Mouse (Mus musculus): ENCODE measurements around the gene Pla2g3. TPM values are rescaled to one million over a fixed set of nuclear protein-coding genes. Genes with fewer than 3 reads are reported as not detected.
A peak's percentile ranks its signal among the peaks of the same experiment; 100 is the strongest.

Pla2g3 gene
- polyA plus RNA-seq, 1 experiment from 2014 or later: 0.36 TPM

GRCm38 (mm10) chr11:3526979-3527738 is 39.1 kb downstream of the Pla2g3 start:
- peak overlapping the region; percentile 52 for H3K27ac ChIP-seq (replicated peaks; ENCODE audit: low read depth, low read length)
- ATAC-seq (ENCODE audit: low read depth) (no peak), DNase-seq (ENCODE audit: low spot score) (no peak)
- no peak overlapping the region for H3K9ac ChIP-seq (ENCODE audit: low read depth, low read length)
- WGBS: 94% methylated on average over 19 of the region's 24 CpGs
- H3K27me3 ChIP-seq (replicated peaks; ENCODE audit: control insufficient read depth, insufficient read depth, low read length): no peaks in the 10 kb centered on the region
- no peak overlapping the region for H3K4me3 ChIP-seq (ENCODE audit: low read depth, low read length)
- no peaks in the 10 kb centered on the region for H3K9me3 ChIP-seq (ENCODE audit: control insufficient read depth, low read length)
- no peak overlapping the region for H3K4me2 ChIP-seq (ENCODE audit: low read depth, low read length)
- H3K36me3 ChIP-seq (ENCODE audit: control insufficient read depth, insufficient read depth, low read length): peaks cover 100% of the 10 kb centered on the region
- H3K4me1 ChIP-seq (ENCODE audit: control insufficient read depth, insufficient read depth, low read length): no peaks in the 10 kb centered on the region

GRCm38 (mm10) chr11:3527766-3528165 is 39.7 kb downstream of the Pla2g3 start:
- Histone ChIP-seq H3K9ac (ENCODE audit: low read depth, low read length) (no peak overlapping the region), H3K4me3 (ENCODE audit: low read depth, low read length) (no peak overlapping the region), H3K27ac (replicated peaks; ENCODE audit: low read depth, low read length) (peak overlapping the region; percentile 52), H3K4me2 (ENCODE audit: low read depth, low read length) (no peak overlapping the region), H3K4me1 (ENCODE audit: control insufficient read depth, insufficient read depth, low read length) (no peaks in the 10 kb centered on the region), H3K27me3 (replicated peaks; ENCODE audit: control insufficient read depth, insufficient read depth, low read length) (no peaks in the 10 kb centered on the region), H3K9me3 (ENCODE audit: control insufficient read depth, low read length) (no peaks in the 10 kb centered on the region), H3K36me3 (ENCODE audit: control insufficient read depth, insufficient read depth, low read length) (peaks cover 100% of the 10 kb centered on the region)
- 90% methylated on average over 8 of the region's 8 CpGs for WGBS
- ATAC-seq (ENCODE audit: low read depth) (no peak; the same call in 1 of the 2 replicates), DNase-seq (ENCODE audit: low spot score) (no peak)

GRCm38 (mm10) chr11:3528208-3528607 is 40.1 kb downstream of the Pla2g3 start:
- DNase-seq (ENCODE audit: low spot score) (no peak), ATAC-seq (ENCODE audit: low read depth) (no peak)
- no peak overlapping the region for H3K4me3 ChIP-seq (ENCODE audit: low read depth, low read length)
- H3K9ac ChIP-seq (ENCODE audit: low read depth, low read length): no peak overlapping the region
- H3K27ac ChIP-seq (replicated peaks; ENCODE audit: low read depth, low read length): no peak overlapping the region
- 81% methylated on average over 6 of the region's 6 CpGs for WGBS
- H3K27me3 ChIP-seq (replicated peaks; ENCODE audit: control insufficient read depth, insufficient read depth, low read length): no peaks in the 10 kb centered on the region
- no peaks in the 10 kb centered on the region for H3K9me3 ChIP-seq (ENCODE audit: control insufficient read depth, low read length)
- H3K4me2 ChIP-seq (ENCODE audit: low read depth, low read length): no peak overlapping the region
- no peaks in the 10 kb centered on the region for H3K4me1 ChIP-seq (ENCODE audit: control insufficient read depth, insufficient read depth, low read length)
- H3K36me3 ChIP-seq (ENCODE audit: control insufficient read depth, insufficient read depth, low read length): peaks cover 100% of the 10 kb centered on the region

- WGBS: 81% methylated on average over 20 of the region's 20 CpGs
Measured at GRCm38 (mm10) chr11:3529476-3530252, 41.6 kb downstream of the Pla2g3 start.

GRCm38 (mm10) chr11:3530731-3531130 is 42.6 kb downstream of the Pla2g3 start:
- WGBS: 97% methylated on average over 3 of the region's 3 CpGs
- H3K4me2 ChIP-seq (ENCODE audit: low read depth, low read length): no peak overlapping the region
- no peaks in the 10 kb centered on the region for H3K27me3 ChIP-seq (replicated peaks; ENCODE audit: control insufficient read depth, insufficient read depth, low read length)
- H3K4me3 ChIP-seq (ENCODE audit: low read depth, low read length): no peak overlapping the region
- ATAC-seq (ENCODE audit: low read depth) (no peak), DNase-seq (ENCODE audit: low spot score) (no peak)
- no peaks in the 10 kb centered on the region for H3K9me3 ChIP-seq (ENCODE audit: control insufficient read depth, low read length)
- H3K27ac ChIP-seq (replicated peaks; ENCODE audit: low read depth, low read length): no peak overlapping the region
- H3K4me1 ChIP-seq (ENCODE audit: control insufficient read depth, insufficient read depth, low read length): no peaks in the 10 kb centered on the region
- H3K36me3 ChIP-seq (ENCODE audit: control insufficient read depth, insufficient read depth, low read length): peaks cover 76% of the 10 kb centered on the region
- H3K9ac ChIP-seq (ENCODE audit: low read depth, low read length): no peak overlapping the region

More at GRCm38 (mm10) chr11:3529476-3530252, 41.6 kb downstream of the Pla2g3 start:
- no peak for DNase-seq (ENCODE audit: low spot score)
- Histone ChIP-seq H3K4me3 (ENCODE audit: low read depth, low read length) (no peak overlapping the region), H3K27me3 (replicated peaks; ENCODE audit: control insufficient read depth, insufficient read depth, low read length) (no peaks in the 10 kb centered on the region), H3K9ac (ENCODE audit: low read depth, low read length) (no peak overlapping the region), H3K4me1 (ENCODE audit: control insufficient read depth, insufficient read depth, low read length) (no peaks in the 10 kb centered on the region), H3K27ac (replicated peaks; ENCODE audit: low read depth, low read length) (no peak overlapping the region), H3K9me3 (ENCODE audit: control insufficient read depth, low read length) (no peaks in the 10 kb centered on the region), H3K36me3 (ENCODE audit: control insufficient read depth, insufficient read depth, low read length) (peaks cover 87% of the 10 kb centered on the region), H3K4me2 (ENCODE audit: low read depth, low read length) (no peak overlapping the region)
- ATAC-seq (ENCODE audit: low read depth): no peak

GRCm38 (mm10) chr11:3531634-3532033 is 43.5 kb downstream of the Pla2g3 start:
- Histone ChIP-seq H3K9me3 (ENCODE audit: control insufficient read depth, low read length) (no peaks in the 10 kb centered on the region), H3K27me3 (replicated peaks; ENCODE audit: control insufficient read depth, insufficient read depth, low read length) (no peaks in the 10 kb centered on the region), H3K36me3 (ENCODE audit: control insufficient read depth, insufficient read depth, low read length) (peaks cover 69% of the 10 kb centered on the region), H3K4me1 (ENCODE audit: control insufficient read depth, insufficient read depth, low read length) (peaks cover 8% of the 10 kb centered on the region), H3K27ac (replicated peaks; ENCODE audit: low read depth, low read length) (no peak overlapping the region), H3K4me2 (ENCODE audit: low read depth, low read length) (no peak overlapping the region), H3K9ac (ENCODE audit: low read depth, low read length) (no peak overlapping the region), H3K4me3 (ENCODE audit: low read depth, low read length) (no peak overlapping the region)
- ATAC-seq (ENCODE audit: low read depth) (no peak), DNase-seq (ENCODE audit: low spot score) (no peak)
- 85% methylated on average over 6 of the region's 6 CpGs for WGBS

GRCm38 (mm10) chr11:3532101-3532931 is 44.2 kb downstream of the Pla2g3 start:
- 93% methylated on average over 16 of the region's 16 CpGs for WGBS
- Histone ChIP-seq H3K27ac (replicated peaks; ENCODE audit: low read depth, low read length) (no peak overlapping the region), H3K4me1 (ENCODE audit: control insufficient read depth, insufficient read depth, low read length) (peaks cover 13% of the 10 kb centered on the region), H3K27me3 (replicated peaks; ENCODE audit: control insufficient read depth, insufficient read depth, low read length) (no peaks in the 10 kb centered on the region), H3K36me3 (ENCODE audit: control insufficient read depth, insufficient read depth, low read length) (peaks cover 67% of the 10 kb centered on the region), H3K9ac (ENCODE audit: low read depth, low read length) (no peak overlapping the region), H3K9me3 (ENCODE audit: control insufficient read depth, low read length) (no peaks in the 10 kb centered on the region), H3K4me2 (ENCODE audit: low read depth, low read length) (no peak overlapping the region), H3K4me3 (ENCODE audit: low read depth, low read length) (no peak overlapping the region)
- no peak for ATAC-seq (ENCODE audit: low read depth)
- no peak for DNase-seq (ENCODE audit: low spot score)

- DNase-seq (ENCODE audit: low spot score) (no peak), ATAC-seq (ENCODE audit: low read depth) (no peak)
- no peak overlapping the region for H3K4me2 ChIP-seq (ENCODE audit: low read depth, low read length)
- H3K27ac ChIP-seq (replicated peaks; ENCODE audit: low read depth, low read length): no peak overlapping the region
- H3K4me3 ChIP-seq (ENCODE audit: low read depth, low read length): no peak overlapping the region
- no peak overlapping the region for H3K9ac ChIP-seq (ENCODE audit: low read depth, low read length)
- peaks cover 21% of the 10 kb centered on the region for H3K4me1 ChIP-seq (ENCODE audit: control insufficient read depth, insufficient read depth, low read length)
- WGBS: 87% methylated on average over 17 of the region's 17 CpGs
- H3K9me3 ChIP-seq (ENCODE audit: control insufficient read depth, low read length): no peaks in the 10 kb centered on the region
- no peaks in the 10 kb centered on the region for H3K27me3 ChIP-seq (replicated peaks; ENCODE audit: control insufficient read depth, insufficient read depth, low read length)
- H3K36me3 ChIP-seq (ENCODE audit: control insufficient read depth, insufficient read depth, low read length): peaks cover 56% of the 10 kb centered on the region
Measured at GRCm38 (mm10) chr11:3533406-3533932, 45.4 kb downstream of the Pla2g3 start.

All from embryonic facial prominence, embryonic 14.5 days (tissue).